Mouse (Mus musculus) CH12.LX (cell line): ENCODE results near the gene Extl1. TPM values are rescaled to one million over a fixed set of nuclear protein-coding genes. Genes with fewer than 3 reads are reported as not detected.

Experiments used
- DNase-seq: peaks from one replicate; pipeline ENCODE4 v3.0.0-alpha.2; 2013; ENCODE audit errors: extremely low read depth
- H3K27ac ChIP-seq: 2 replicates; pipeline ENCODE4 v1.5.1; 2012; ENCODE audit warnings: low read depth, mild to moderate bottlenecking, control low read depth, moderate library complexity; ENCODE audit not compliant: insufficient read depth
- H3K27me3 ChIP-seq: replicated peaks from 2 replicates; pipeline ENCODE3; 2012; ENCODE audit warnings: inconsistent platforms
- H3K36me3 ChIP-seq, 2 experiments: replicated peaks in 1 of 2; 2 replicates each; pipeline versions ENCODE3 to v1.6.1; 2012; ENCODE audit warnings: inconsistent platforms in 1 of 2, low read length in 1 of 2, mild to moderate bottlenecking in 1 of 2, mixed read lengths in 1 of 2, moderate library complexity in 1 of 2; ENCODE audit not compliant: control insufficient read depth in 1 of 2, insufficient read depth in 1 of 2
- H3K4me1 ChIP-seq, 2 experiments: 2 replicates each; pipeline ENCODE4 v1.6.1; 2012; ENCODE audit warnings: inconsistent platforms in 1 of 2, moderate library complexity in 1 of 2; ENCODE audit not compliant: insufficient read depth in 2 of 2, control insufficient read depth in 1 of 2
- H3K4me2 ChIP-seq: 2 replicates; pipeline ENCODE4 v1.6.1; 2012; ENCODE audit warnings: low read depth, mild to moderate bottlenecking, control low read depth; ENCODE audit not compliant: poor library complexity, insufficient read depth, severe bottlenecking
- H3K4me3 ChIP-seq, 3 experiments: fragments of 150-350 bp in 1 of 3; sonication (generic) in 1 of 3; replicated peaks in 1 of 3; 2 replicates each; pipeline versions ENCODE3 to v1.5.1; 2011 to 2012; ENCODE audit warnings: low read depth in 2 of 3, low read length in 2 of 3, mild to moderate bottlenecking in 2 of 3, moderate library complexity in 2 of 3, control low read depth in 1 of 3, improper control_type of control experiment in 1 of 3, inconsistent platforms in 1 of 3, mixed read lengths in 1 of 3; ENCODE audit not compliant: poor library complexity in 1 of 3
- H3K79me2 ChIP-seq: replicated peaks from 2 replicates; pipeline ENCODE4 v1.6.1; 2012; ENCODE audit warnings: mild to moderate bottlenecking, moderate library complexity; ENCODE audit not compliant: control insufficient read depth, poor library complexity, insufficient read depth, severe bottlenecking; ENCODE audit errors: extremely low read depth
- H3K9ac ChIP-seq: 2 replicates; pipeline ENCODE4 v1.6.1; 2012; ENCODE audit warnings: low read depth, mild to moderate bottlenecking, control low read depth, moderate library complexity; ENCODE audit not compliant: insufficient read depth
- H3K9me3 ChIP-seq: replicated peaks from 2 replicates; pipeline ENCODE3; 2012; ENCODE audit warnings: low read length, inconsistent platforms, mixed read lengths
- CTCF ChIP-seq, 2 experiments: IDR thresholded peaks in 1 of 2; conservative IDR thresholded peaks in 1 of 2; 2 replicates each; pipeline ENCODE4 v1.5.1; 2011 to 2012; ENCODE audit warnings: low read depth in 2 of 2, low read length in 2 of 2, improper control_type of control experiment in 1 of 2, inconsistent platforms in 1 of 2, mild to moderate bottlenecking in 1 of 2, moderate library complexity in 1 of 2
- E2F4 ChIP-seq: IDR thresholded peaks from 2 replicates; pipeline ENCODE4 v1.6.1; 2011; ENCODE audit warnings: low read depth, low read length, improper control_type of control experiment; ENCODE audit not compliant: insufficient replicate concordance
- ELF1 ChIP-seq: IDR thresholded peaks from 2 replicates; pipeline ENCODE4 v1.6.1; 2014; ENCODE audit warnings: low read depth, mild to moderate bottlenecking, inconsistent platforms, low read length, improper control_type of control experiment
- ETS1 ChIP-seq: conservative IDR thresholded peaks from 2 replicates; pipeline ENCODE4 v1.6.1; 2012; ENCODE audit warnings: low read depth, mild to moderate bottlenecking, inconsistent platforms, low read length, improper control_type of control experiment, moderate library complexity
- GABPA ChIP-seq: IDR thresholded peaks from 2 replicates; pipeline ENCODE4 v1.6.1; 2012; ENCODE audit warnings: low read depth, low read length, improper control_type of control experiment, inconsistent platforms; ENCODE audit not compliant: insufficient replicate concordance
- JUN ChIP-seq: IDR thresholded peaks from 2 replicates; pipeline ENCODE4 v1.6.1; 2011; ENCODE audit warnings: low read depth, mild to moderate bottlenecking, low read length, improper control_type of control experiment, moderate library complexity; ENCODE audit not compliant: insufficient read depth
- JUND ChIP-seq: conservative IDR thresholded peaks from 2 replicates; pipeline ENCODE4 v1.6.1; 2011; ENCODE audit warnings: low read depth, low read length, improper control_type of control experiment
- MAFK ChIP-seq: IDR thresholded peaks from 2 replicates; pipeline ENCODE4 v1.6.1; 2011; ENCODE audit warnings: low read length, improper control_type of control experiment; ENCODE audit not compliant: insufficient replicate concordance
- MAX ChIP-seq: IDR thresholded peaks from 2 replicates; pipeline ENCODE4 v1.6.1; 2011; ENCODE audit warnings: low read length, improper control_type of control experiment
- MAZ ChIP-seq: IDR thresholded peaks from 2 replicates; pipeline ENCODE4 v1.6.1; 2012; ENCODE audit warnings: low read depth, mild to moderate bottlenecking, inconsistent platforms, low read length, improper control_type of control experiment, moderate library complexity
- MEF2A ChIP-seq: IDR thresholded peaks from 2 replicates; pipeline ENCODE4 v1.6.1; 2014; ENCODE audit warnings: low read depth, mild to moderate bottlenecking, inconsistent platforms, low read length, improper control_type of control experiment, borderline replicate concordance
- POLR2A ChIP-seq: IDR thresholded peaks from 2 replicates; pipeline ENCODE4 v1.6.1; 2011; ENCODE audit warnings: low read depth, mild to moderate bottlenecking, improper control_type of control experiment, low read length
- RCOR1 ChIP-seq: conservative IDR thresholded peaks from 2 replicates; pipeline ENCODE4 v1.6.1; 2012; ENCODE audit warnings: low read depth, mild to moderate bottlenecking, inconsistent platforms, low read length, improper control_type of control experiment
- SMC3 ChIP-seq: IDR thresholded peaks from 2 replicates; pipeline ENCODE4 v1.6.1; 2011; ENCODE audit warnings: low read depth, low read length, improper control_type of control experiment
- USF2 ChIP-seq: conservative IDR thresholded peaks from 2 replicates; pipeline ENCODE4 v1.6.1; 2011; ENCODE audit warnings: low read depth, low read length, improper control_type of control experiment
- ZKSCAN1 ChIP-seq: IDR thresholded peaks from 2 replicates; pipeline ENCODE4 v1.6.1; 2012; ENCODE audit warnings: low read depth, inconsistent platforms, low read length, improper control_type of control experiment, borderline replicate concordance
- dilution Hi-C: fragments of 300-500 bp; cut with MboI; formaldehyde crosslinking; loops from 2 replicates; pipeline ENCODE4 v1.14.3; 2020; ENCODE audit warnings: low sequenced_read_pairs; ENCODE audit not compliant: extremely low pct_unique_long_range_greater_than_20kb, extremely low pct_ligation_motif_present
- in situ Hi-C: fragments of 300-500 bp; cut with MboI; formaldehyde crosslinking; loops from 3 replicates; pipeline ENCODE4 v1.14.3; 2019; ENCODE audit warnings: low sequenced_read_pairs, low pct_ligation_motif_present, low pct_unique_long_range_greater_than_20kb, mixed read lengths
- polyA plus RNA-seq: library from polyadenylated mRNA; unstranded; fragments of >175 nt; gene quantifications from 2 replicates; pipeline ENCODE4 v1.2.1, GENCODE M21; 2012; ENCODE audit warnings: low read depth; ENCODE audit not compliant: insufficient read length
- total RNA-seq, 2 experiments: library from RNA; depleted of rRNA; stranded (reverse); fragments of 300-350 nt in 1 of 2; fragments of >200 nt in 1 of 2; gene quantifications; 2 replicates each; pipeline ENCODE4 v1.2.3; 2012 to 2014

The Extl1 gene
- total and polyA plus RNA-seq, 3 experiments = 0.54 to 4.5 (median 1.6) TPM

DNA sequence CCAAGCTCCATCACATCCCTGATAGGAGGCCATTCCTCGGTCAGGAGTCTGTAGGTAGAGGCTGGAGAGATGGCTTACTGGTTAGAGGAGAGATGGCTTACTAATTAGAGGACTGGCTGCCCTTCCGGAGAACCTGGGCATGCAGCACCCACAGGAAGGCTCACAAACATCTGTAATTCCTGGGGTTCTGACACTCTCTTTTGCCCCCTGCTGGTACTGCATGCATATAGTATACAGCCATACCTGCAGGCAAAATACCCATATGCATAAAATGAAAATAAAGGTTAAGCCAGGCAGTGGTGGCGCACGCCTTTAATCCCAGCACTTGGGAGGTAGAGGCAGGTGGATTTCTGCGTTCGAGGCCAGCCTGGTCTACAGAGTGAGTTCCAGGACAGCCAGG, 3.6 kb upstream of the Extl1 start:
- in situ Hi-C loops (no loop called here), dilution Hi-C loops (no loop called here)
- peaks cover 6% of the 10 kb centered on the region for H3K9me3 ChIP-seq
- H3K36me3 ChIP-seq = no peaks in the 10 kb centered on the region
- no peaks in the 10 kb centered on the region for H3K4me1 ChIP-seq
- DNase-seq = no peak
- H3K9ac ChIP-seq = no peak overlapping the region
- no peaks in the 10 kb centered on the region for H3K27me3 ChIP-seq
- no peaks in the 10 kb centered on the region for H3K79me2 ChIP-seq
- no peak overlapping the region for H3K4me2 ChIP-seq
- H3K27ac ChIP-seq = no peak overlapping the region
- no peak overlapping the region for H3K4me3 ChIP-seq
- TF ChIP-seq MAZ (no peak), SMC3 (peak; percentile 24; the same call in 1 of the 2 replicates), MAX (no peak), CTCF (conservative IDR thresholded peaks at IDR 0.05 in 1 of 2, IDR thresholded peaks at IDR 0.05 in 1 of 2; ENCODE audit: low read depth in 2 of 2, low read length in 2 of 2) (peak in 1 of 2 experiments; percentile 33; a peak in 3 of 4 replicates), ZKSCAN1 (no peak)

DNA sequence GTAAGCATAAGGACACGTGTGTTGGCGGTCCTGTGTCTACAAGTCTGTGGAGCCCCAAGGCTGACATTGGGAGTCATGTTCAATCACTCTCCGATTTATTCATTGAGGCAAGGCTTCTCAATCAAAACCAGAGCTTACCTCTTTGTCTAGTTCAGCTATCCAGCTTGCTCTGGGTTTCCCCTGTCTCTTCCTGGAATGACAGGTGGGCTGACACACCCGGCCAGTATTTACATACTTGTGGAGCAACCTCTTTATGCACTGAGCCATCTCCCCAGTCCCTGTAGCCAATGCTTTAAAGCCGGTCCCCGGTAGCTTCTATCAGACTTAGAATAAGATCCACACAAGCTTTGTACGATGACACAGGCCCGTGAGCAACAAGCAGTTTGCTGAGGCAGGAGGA, 4.1 kb downstream of the Extl1 start:
- no peaks in the 10 kb centered on the region for H3K27me3 ChIP-seq
- dilution Hi-C loops = no loop called here
- H3K36me3 ChIP-seq = no peaks in the 10 kb centered on the region
- H3K9ac ChIP-seq = no peak overlapping the region
- H3K4me2 ChIP-seq = no peak overlapping the region
- H3K79me2 ChIP-seq = no peaks in the 10 kb centered on the region
- DNase-seq = no peak
- peaks cover 0 to 21% of the 10 kb centered on the region in 2 experiments; a peak in 2 of 4 replicates for H3K4me1 ChIP-seq
- TF ChIP-seq POLR2A = no peak
- TF ChIP-seq RCOR1 = no peak
- no peak for TF ChIP-seq MAFK
- no peak for TF ChIP-seq GABPA
- no peak for TF ChIP-seq ETS1
- TF ChIP-seq MAX = no peak
- no peak for TF ChIP-seq JUND
- no peak for TF ChIP-seq USF2
- TF ChIP-seq JUN = no peak
- TF ChIP-seq E2F4 = no peak
- no peak for TF ChIP-seq ELF1
- TF ChIP-seq MEF2A = no peak
- no peak for TF ChIP-seq CTCF (conservative IDR thresholded peaks at IDR 0.05 in 1 of 2, IDR thresholded peaks at IDR 0.05 in 1 of 2; ENCODE audit: low read depth in 2 of 2, low read length in 2 of 2)
- TF ChIP-seq, all 38 proteins: peak for 0
- Histone ChIP-seq H3K9me3 (no peaks in the 10 kb centered on the region), H3K4me3 (no peak overlapping the region), H3K27ac (no peak overlapping the region)
- in situ Hi-C loops = no loop called here
